Mouse (Mus musculus) spleen, postnatal 0 days (tissue): ENCODE results near the gene Olfr630. TPM values are rescaled to one million over a fixed set of nuclear protein-coding genes. Genes with fewer than 3 reads are reported as not detected.

Experiments used
- polyA plus RNA-seq: library from polyadenylated mRNA; unstranded; fragments of >200 nt; fragmentation: Nextera tagmentation; extraction: Ambion mirVana; gene quantifications from 2 replicates; pipeline ENCODE4 v1.2.1, GENCODE M21; 2015

Olfr630 gene
- polyA plus RNA-seq = not detected in 2 replicates

DNA sequence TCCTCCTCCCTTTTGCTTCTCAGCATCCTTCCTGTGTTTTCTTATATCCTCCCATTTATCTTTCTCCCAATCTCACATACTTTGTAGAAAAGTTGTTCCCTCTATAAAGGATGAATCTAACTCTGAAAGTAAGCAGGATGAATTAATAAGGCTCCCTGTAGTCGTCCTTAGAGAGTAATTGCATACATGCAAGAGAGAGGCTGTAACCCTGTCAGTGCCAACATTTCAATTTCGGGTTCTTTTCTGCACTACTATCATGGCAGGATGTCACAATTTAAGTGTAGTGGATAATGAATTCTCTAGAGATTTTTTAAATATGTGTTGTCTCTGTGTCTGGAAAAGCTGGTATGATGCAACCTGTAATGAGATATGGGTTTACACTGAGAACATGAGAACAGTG is at the start of gene Olfr630:
TSS of gene Olfr630 (minus strand) at position 101 of the 400 bp plus-strand sequence.

DNA sequence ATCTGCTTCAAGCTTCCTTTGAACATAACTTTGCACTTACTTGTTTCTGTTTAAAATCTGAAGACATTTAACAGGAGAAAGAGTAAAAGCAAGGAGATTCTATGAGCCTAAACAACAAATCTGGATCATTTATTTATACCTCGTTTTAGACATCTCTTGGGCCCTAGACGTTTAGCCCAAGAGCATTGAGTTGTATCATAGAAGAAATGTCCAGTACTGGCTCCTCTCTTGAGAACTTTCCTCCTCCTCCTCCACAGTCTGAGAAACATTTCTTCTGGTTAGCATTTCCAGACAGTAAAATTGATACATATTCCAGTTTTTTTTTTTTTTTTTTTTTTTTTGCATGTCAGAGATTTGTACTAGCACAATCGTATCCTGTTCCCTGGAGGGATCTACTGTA is 34.6 kb upstream of the Olfr630 start, which contains the start of gene Olfr67:
TSS of gene Olfr67 (minus strand) at position 101 of the 400 bp plus-strand sequence.

DNA sequence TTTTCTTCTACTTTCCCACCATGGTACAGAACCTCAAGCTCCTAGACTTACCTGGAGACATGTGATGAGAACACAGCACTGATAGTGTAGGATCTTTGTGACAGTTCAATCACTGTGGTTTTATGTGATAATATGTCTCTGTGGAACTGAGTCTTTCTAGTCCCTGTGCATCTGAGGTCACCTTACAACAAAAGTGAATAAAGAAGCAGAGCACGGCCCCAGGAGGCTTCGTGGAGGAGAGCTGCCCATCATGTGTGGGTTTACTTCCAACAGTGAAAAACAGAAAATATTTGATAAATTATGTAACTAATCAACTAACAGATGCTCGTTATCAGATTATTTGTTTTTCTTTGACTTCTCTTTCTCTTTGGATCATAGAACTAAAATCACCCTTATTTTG is 22.5 kb upstream of the Olfr630 start, which contains the start of gene Olfr68:
TSS of gene Olfr68 (minus strand) at position 101 of the 400 bp plus-strand sequence.

DNA sequence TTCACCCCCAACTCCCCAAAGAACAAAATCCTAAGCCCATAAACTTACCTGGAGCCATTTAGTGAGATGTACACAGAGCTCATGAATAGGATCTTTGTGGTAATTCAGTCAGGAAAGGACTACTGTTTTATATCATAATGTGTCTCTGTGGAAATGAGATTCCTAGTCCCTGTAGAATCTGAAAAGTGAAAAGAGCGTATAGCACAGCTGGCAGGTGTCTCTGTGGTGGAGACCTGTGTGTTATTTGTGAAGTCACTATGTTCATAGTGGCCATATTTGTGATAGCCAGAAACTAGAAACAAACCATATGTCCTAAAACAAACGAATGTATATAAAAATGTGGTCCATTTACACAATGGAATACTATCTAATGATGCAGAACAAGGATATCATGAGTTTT is 14.4 kb upstream of the Olfr630 start, which contains the start of gene Olfr69:
TSS of gene Olfr69 (minus strand) at position 101 of the 400 bp plus-strand sequence.

GRCm38 (mm10) chr7:103744843-103745242 is 12.3 kb downstream of the Olfr630 start, which contains the start of gene Olfr629:
Gene Olfr629, minus strand, starts transcription at chr7:103744943.

DNA sequence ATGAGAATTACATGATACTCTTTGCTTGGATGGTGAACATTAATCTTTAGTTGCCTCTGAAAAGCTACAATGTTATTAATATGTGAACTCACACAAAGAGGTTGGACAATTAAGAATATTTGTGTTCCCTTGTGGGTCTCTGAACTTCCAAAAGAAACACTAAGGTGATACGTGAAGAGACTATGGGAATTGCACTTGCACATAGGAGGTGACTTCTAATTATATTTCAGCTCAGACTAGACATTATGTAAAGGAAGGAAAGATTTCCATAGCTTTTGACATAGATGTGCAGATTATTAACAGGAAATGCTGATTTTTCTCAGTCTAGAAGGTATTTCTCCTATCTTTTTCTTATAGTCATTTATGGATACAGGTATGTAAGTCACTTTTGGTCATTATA is 27.1 kb downstream of the Olfr630 start, which contains the start of gene Olfr628:
TSS of gene Olfr628 (plus strand) at position 301 of the 400 bp plus-strand sequence.

DNA sequence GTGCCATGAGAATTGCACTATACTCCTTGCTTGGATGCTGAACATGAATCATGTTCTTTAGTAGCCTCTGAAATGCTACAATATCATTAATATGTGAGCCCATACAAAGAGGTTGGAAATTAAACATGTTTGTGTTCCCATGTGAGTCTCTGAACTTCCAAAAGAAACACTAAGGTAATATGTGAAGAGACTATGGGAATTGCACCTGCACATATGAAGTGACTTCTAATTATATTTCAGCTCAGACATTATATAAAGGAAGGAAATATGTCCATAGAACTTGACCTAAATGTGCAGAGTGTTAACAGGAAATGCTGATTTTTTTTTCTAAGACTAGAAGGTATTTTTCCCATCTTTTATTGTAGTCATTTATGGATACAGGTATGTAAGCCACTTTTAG is 42.8 kb downstream of the Olfr630 start, which contains the start of gene Olfr243:
TSS of gene Olfr243 (plus strand) at position 301 of the 400 bp plus-strand sequence.

Other genes with a start within 250 kb of the Olfr630 start
- gene Olfr610, start 245.2 kb downstream of the Olfr630 start, polyA plus RNA-seq = not detected in 2 replicates
- gene Olfr611, start 236.5 kb downstream of the Olfr630 start, polyA plus RNA-seq = not detected in 2 replicates
- gene Olfr612, start 214.6 kb downstream of the Olfr630 start, polyA plus RNA-seq = not detected in 2 replicates
- not detected in 2 replicates for gene Olfr613, start 209.3 kb downstream of the Olfr630 start, polyA plus RNA-seq
- not detected in 2 replicates for gene Olfr615, start 201.3 kb downstream of the Olfr630 start, polyA plus RNA-seq
- not detected in 2 replicates for gene Olfr616, start 188.2 kb downstream of the Olfr630 start, polyA plus RNA-seq
- not detected in 2 replicates for gene Olfr617, start 184.3 kb downstream of the Olfr630 start, polyA plus RNA-seq
- not detected in 2 replicates for gene Olfr618, start 167.2 kb downstream of the Olfr630 start, polyA plus RNA-seq
- not detected in 2 replicates for gene Olfr619, start 156.8 kb downstream of the Olfr630 start, polyA plus RNA-seq
- not detected in 2 replicates for gene Olfr620, start 144.8 kb downstream of the Olfr630 start, polyA plus RNA-seq
- not detected in 2 replicates for gene Olfr622, start 114.6 kb downstream of the Olfr630 start, polyA plus RNA-seq
- gene Olfr623, start 93.6 kb downstream of the Olfr630 start, polyA plus RNA-seq = not detected in 2 replicates
- 0.02 and 0.08 TPM in 2 replicates for gene Olfr624, start 86.1 kb downstream of the Olfr630 start, polyA plus RNA-seq
- not detected in 2 replicates for gene Olfr625-ps1, start 74.6 kb downstream of the Olfr630 start, polyA plus RNA-seq
- not detected in 2 replicates for gene Olfr243, start 42.7 kb downstream of the Olfr630 start, polyA plus RNA-seq
- gene Olfr628, start 27.0 kb downstream of the Olfr630 start, polyA plus RNA-seq = not detected in 2 replicates
- gene Olfr629, start 12.4 kb downstream of the Olfr630 start, polyA plus RNA-seq = 0.14 and 0.19 TPM in 2 replicates
- 0.05 TPM in 1 of 2 replicates, not detected in the other for gene Olfr69, start 14.3 kb upstream of the Olfr630 start, polyA plus RNA-seq
- 0.02 TPM in 1 of 2 replicates, not detected in the other for gene Olfr68, start 22.4 kb upstream of the Olfr630 start, polyA plus RNA-seq
- not detected in 2 replicates for gene Olfr67, start 34.5 kb upstream of the Olfr630 start, polyA plus RNA-seq
- 27,857 and 31,285 TPM in 2 replicates for gene Hbb-bt, start 56.7 kb upstream of the Olfr630 start, polyA plus RNA-seq
- 96,477 and 101,005 TPM in 2 replicates for gene Hbb-bs, start 70.8 kb upstream of the Olfr630 start, polyA plus RNA-seq
- gene Hbb-bh2, start 83.2 kb upstream of the Olfr630 start, polyA plus RNA-seq = not detected in 2 replicates
- 1.3 and 1.9 TPM in 2 replicates for gene Hbb-bh1, start 85.8 kb upstream of the Olfr630 start, polyA plus RNA-seq
- gene Hbb-y, start 95.9 kb upstream of the Olfr630 start, polyA plus RNA-seq = 2.9 and 3.0 TPM in 2 replicates
- gene Olfr66, start 128.9 kb upstream of the Olfr630 start, polyA plus RNA-seq = not detected in 2 replicates
- 0.02 TPM in 1 of 2 replicates, not detected in the other for gene Olfr64, start 137.2 kb upstream of the Olfr630 start, polyA plus RNA-seq
- gene Olfr65, start 146.2 kb upstream of the Olfr630 start, polyA plus RNA-seq = not detected in 2 replicates
- not detected in 2 replicates for gene Olfr631, start 171.5 kb upstream of the Olfr630 start, polyA plus RNA-seq
- gene Olfr632, start 177.0 kb upstream of the Olfr630 start, polyA plus RNA-seq = 0.07 TPM in 1 of 2 replicates, not detected in the other
- gene Olfr633, start 187.1 kb upstream of the Olfr630 start, polyA plus RNA-seq = not detected in 2 replicates
- gene Olfr635, start 213.8 kb upstream of the Olfr630 start, polyA plus RNA-seq = not detected in 2 replicates
- not detected in 2 replicates for gene Olfr638, start 241.4 kb upstream of the Olfr630 start, polyA plus RNA-seq